Mouse (Mus musculus) erythroblast, embryonic 14.5 days (primary cell): ENCODE data around the gene Neurod2. TPM values are rescaled to one million over a fixed set of nuclear protein-coding genes. Genes with fewer than 3 reads are reported as not detected.

Experiments used
- H3K27me3 ChIP-seq: 2 replicates; pipeline ENCODE4 v1.6.1; 2012; ENCODE audit warnings: inconsistent platforms; ENCODE audit not compliant: control insufficient read depth
- H3K36me3 ChIP-seq: 2 replicates; pipeline ENCODE4 v1.6.1; 2012; ENCODE audit warnings: mild to moderate bottlenecking, inconsistent platforms; ENCODE audit not compliant: control insufficient read depth
- H3K4me1 ChIP-seq: 2 replicates; pipeline ENCODE4 v1.6.1; 2012; ENCODE audit warnings: inconsistent platforms; ENCODE audit not compliant: control insufficient read depth
- H3K4me3 ChIP-seq: replicated peaks from 2 replicates; pipeline ENCODE3; 2012; ENCODE audit warnings: moderate library complexity, mild to moderate bottlenecking, inconsistent platforms
- H3K9me3 ChIP-seq: 2 replicates; pipeline ENCODE4 v1.6.1; 2012; ENCODE audit warnings: low read length, inconsistent platforms, mixed read lengths; ENCODE audit not compliant: control insufficient read depth
- GATA1 ChIP-seq: IDR thresholded peaks from 2 replicates; pipeline ENCODE4 v1.6.1; 2012; ENCODE audit warnings: low read length, inconsistent platforms, mixed read lengths
- TAL1 ChIP-seq: IDR thresholded peaks from 3 replicates; pipeline ENCODE4 v1.6.1; 2012; ENCODE audit warnings: low read length, inconsistent platforms, mixed read lengths
- polyA plus RNA-seq: library from polyadenylated mRNA; stranded (reverse); fragments of >175 nt; gene quantifications from 2 replicates; pipeline ENCODE4 v1.2.3, GENCODE M21; 2012

Neurod2 gene
- polyA plus RNA-seq, 1 experiment: not detected

DNA sequence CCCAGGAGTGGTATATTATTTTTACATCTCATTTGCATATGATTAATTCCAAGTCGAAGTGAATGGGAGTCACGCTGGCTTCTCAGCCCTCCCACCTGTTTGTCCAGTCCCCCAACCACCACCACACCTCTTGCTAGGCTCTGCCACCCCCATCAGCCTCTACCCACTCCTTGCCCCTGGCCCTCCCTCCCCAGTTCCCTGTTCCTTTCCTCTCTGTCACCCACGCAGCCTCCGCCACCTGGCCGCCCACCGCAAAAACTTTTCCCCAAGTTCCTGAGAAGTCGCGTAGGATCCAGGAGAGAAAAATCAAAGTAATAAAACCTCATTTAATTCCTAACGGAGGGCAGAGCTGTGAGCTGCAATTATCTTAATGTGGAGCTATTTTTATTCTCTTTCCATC, 16.7 kb upstream of the Neurod2 start:
- Histone ChIP-seq H3K4me3 (no peak overlapping the region), H3K4me1 (peaks cover 7% of the 10 kb centered on the region), H3K9me3 (no peaks in the 10 kb centered on the region; the same call in 1 of the 2 replicates), H3K27me3 (peaks cover 90% of the 10 kb centered on the region), H3K36me3 (no peaks in the 10 kb centered on the region)
- TF ChIP-seq GATA1 (no peak), TAL1 (no peak)

DNA sequence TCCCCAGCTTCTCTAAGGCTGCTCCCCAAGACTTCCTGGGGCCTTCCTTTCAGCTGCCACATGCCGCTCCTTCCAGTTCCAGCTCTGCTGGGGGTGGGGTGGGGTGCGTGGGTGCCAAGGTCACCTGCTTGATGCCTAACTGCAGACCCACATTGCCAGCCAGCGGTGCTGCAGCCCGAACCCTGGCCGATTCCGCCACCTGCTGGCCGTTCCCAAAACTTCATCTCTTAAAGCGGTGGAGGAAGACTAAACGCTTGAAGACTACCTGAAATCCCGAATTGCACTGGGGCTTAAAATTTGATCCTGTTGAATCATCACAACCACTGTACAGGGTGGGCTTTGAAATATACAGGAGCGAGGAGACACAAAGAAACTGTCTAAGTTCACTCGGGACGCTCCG, 15.8 kb upstream of the Neurod2 start:
- Histone ChIP-seq H3K9me3 (no peaks in the 10 kb centered on the region; the same call in 1 of the 2 replicates), H3K4me3 (no peak overlapping the region), H3K36me3 (no peaks in the 10 kb centered on the region), H3K27me3 (peaks cover 88% of the 10 kb centered on the region), H3K4me1 (peaks cover 7% of the 10 kb centered on the region)
- TF ChIP-seq TAL1 (no peak), GATA1 (no peak)

DNA sequence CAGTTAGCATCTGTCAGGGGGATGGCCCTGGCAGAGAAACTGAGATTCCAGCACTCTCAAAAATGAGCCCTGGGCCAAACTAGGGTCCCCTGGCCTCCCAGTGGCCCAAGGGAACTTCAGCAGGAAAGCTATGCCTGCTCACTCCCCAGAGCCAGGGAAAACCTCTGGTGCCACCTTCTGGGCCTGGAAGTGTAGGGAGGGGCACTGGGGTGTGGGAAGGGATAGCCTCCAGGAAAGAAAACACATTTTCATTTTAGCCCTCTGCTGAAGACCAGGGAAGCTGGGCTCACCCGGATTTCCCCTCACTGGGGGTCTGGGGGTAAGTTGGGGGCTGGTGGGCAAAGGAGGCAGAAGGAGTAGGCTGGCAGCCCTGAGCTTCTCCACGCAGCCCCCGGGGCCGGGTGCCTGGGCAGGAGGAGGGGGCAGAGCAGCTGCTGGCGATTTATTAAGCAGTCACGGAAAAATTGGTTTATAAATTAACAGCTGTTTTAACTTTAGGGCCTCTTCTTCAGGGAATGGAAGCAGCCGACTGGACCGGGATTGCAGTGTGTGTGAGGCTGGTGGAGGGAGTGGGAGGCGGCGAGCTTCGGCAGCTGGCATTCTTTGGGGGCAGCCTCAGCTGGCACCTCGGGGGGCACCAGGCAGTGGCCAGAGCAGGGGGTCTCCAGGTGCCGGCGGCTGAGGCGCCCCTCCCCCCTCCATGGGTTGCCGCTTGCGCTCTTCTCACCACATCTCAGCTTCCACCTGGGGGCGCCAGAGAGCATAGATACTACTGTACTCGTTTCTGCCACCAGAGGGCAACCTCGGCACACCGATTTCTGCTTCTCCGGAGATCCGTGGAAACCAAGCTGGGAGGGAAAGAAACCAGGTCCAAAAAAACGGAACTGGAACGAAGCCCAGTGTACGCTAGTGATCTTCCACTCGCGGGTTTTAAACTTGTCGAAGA, 12.8 kb upstream of the Neurod2 start:
- Histone ChIP-seq H3K27me3 (peaks cover 88% of the 10 kb centered on the region), H3K9me3 (no peaks in the 10 kb centered on the region), H3K4me1 (peaks cover 7% of the 10 kb centered on the region), H3K4me3 (no peak overlapping the region), H3K36me3 (no peaks in the 10 kb centered on the region)
- TF ChIP-seq TAL1: no peak
- no peak for TF ChIP-seq GATA1

DNA sequence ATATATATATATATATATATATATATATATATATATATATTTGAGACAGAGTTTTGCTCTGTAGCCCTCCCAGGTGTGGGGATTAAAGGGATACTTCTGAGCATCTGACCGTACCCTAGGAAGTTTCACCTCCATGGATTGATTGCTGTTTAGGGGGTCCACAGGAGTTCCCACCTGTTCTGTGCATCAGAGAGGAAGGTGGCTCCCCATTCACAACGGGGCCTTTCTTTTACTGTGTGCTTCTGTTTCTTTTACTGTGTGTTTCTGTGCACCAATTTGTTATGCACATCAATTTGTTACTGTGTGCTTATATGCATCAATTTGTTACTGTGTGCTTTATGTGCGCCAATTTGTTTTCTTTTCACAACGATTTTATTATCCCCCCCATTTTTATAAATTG, 11.7 kb upstream of the Neurod2 start:
- peaks cover 88% of the 10 kb centered on the region for H3K27me3 ChIP-seq
- H3K4me3 ChIP-seq: no peak overlapping the region
- peaks cover 7% of the 10 kb centered on the region for H3K4me1 ChIP-seq
- TF ChIP-seq GATA1 (no peak), TAL1 (no peak)
- H3K36me3 ChIP-seq: no peaks in the 10 kb centered on the region
- no peaks in the 10 kb centered on the region for H3K9me3 ChIP-seq

DNA sequence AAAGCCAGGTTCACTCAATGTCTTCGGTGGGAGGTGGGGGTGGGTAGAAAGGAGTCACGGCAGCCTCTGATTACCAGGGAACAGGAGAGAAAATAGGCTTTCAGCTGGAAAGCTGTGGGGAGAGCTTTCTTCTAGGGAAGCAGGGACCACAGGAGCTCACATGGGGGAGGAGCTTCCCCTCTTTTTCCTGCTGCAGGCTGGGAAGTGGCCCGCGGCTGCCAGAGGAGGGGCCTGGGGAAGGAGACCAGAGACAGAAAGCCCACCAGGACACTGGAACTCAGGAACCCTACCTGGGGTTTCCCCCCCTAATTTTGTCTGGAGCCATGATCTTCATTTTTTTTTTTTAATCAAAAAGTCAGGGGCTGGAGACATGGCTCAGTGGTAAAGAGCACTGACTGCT, 11.1 kb upstream of the Neurod2 start:
- no peaks in the 10 kb centered on the region for H3K9me3 ChIP-seq
- no peaks in the 10 kb centered on the region for H3K36me3 ChIP-seq
- H3K27me3 ChIP-seq: peaks cover 88% of the 10 kb centered on the region
- no peak overlapping the region for H3K4me3 ChIP-seq
- TF ChIP-seq GATA1 (no peak), TAL1 (no peak)
- peaks cover 8% of the 10 kb centered on the region for H3K4me1 ChIP-seq

DNA sequence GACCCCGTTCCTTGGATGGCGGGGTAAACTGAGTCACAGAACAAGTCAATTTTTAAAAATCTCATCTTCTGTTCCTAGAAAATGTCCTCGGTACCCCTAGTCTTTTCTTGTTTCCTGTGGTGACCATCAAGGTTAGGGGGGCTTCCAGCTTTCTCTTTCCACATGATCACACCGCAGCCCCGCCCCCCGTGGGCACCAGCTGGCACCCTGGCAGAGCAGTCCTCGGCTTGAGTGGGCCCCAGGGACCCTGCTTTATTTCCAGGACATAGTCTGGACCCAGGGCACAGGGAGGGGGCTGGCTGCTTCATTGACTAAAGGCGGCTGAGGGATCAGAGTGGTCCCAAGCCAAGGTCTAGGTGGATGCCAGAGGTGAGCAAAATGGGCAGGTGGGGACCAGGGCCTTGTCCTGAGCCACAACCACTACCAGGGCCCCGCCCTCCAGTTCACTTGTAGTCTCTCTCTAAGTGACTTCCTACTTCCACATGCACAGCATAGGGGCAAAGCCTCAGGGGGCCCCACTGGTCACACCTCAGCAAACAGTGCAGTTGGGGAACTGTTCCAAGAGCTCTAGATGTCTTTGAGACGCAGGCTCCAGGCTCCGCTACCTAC, 10.3 kb upstream of the Neurod2 start:
- no peak overlapping the region for H3K4me3 ChIP-seq
- H3K4me1 ChIP-seq: peaks cover 11% of the 10 kb centered on the region
- TF ChIP-seq TAL1 (no peak), GATA1 (no peak)
- H3K27me3 ChIP-seq: peaks cover 88% of the 10 kb centered on the region
- H3K36me3 ChIP-seq: no peaks in the 10 kb centered on the region
- no peaks in the 10 kb centered on the region for H3K9me3 ChIP-seq

DNA sequence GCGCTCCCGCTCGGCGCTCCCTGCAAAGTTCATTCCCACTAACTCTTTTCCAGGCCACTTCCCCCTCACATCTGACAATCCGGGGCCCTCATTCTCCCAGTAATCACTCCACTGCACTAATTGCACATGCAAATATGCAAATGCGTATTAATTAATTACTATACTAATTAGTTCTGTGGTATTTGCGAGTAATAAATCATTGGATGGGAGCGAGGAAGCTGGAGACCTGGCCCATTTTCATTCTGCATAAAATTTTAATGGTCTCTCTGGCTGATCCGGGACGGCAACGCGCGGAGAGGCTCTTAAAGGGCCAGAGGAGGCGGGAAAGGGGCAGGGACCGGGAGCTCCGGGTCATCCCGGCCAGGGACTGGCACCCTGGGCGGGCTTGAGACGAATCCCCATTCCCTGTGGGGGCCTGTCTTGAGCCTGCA, 9.6 kb upstream of the Neurod2 start:
- TF ChIP-seq GATA1 (no peak), TAL1 (no peak)
- Histone ChIP-seq H3K4me3 (no peak overlapping the region), H3K36me3 (no peaks in the 10 kb centered on the region)

DNA sequence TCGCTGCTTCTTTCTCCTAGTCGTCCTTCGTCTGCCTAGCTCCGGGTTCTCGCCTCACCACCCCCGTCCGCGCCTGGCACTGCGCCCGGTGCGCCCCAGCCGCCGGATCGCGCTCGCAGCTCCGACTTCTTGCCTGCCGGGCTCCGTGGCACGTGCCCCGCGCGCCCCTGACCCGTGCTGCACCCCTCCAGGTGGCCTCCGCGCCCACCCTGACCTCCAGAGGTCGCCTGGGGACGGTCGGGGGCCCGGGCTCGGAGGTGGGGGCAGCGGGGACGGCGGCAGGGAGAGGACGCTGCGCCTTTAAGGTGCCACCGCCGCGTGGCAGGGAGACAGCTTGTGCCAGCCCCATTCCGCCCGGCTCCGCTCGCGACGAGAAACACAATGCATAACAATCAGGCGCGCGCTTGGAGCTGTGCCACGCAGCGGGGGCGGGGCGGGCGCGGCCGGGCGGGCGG, 9.1 kb upstream of the Neurod2 start:
- no peaks in the 10 kb centered on the region for H3K36me3 ChIP-seq
- TF ChIP-seq TAL1: no peak
- TF ChIP-seq GATA1: no peak
- H3K4me1 ChIP-seq: peaks cover 11% of the 10 kb centered on the region
- no peak overlapping the region for H3K4me3 ChIP-seq
- H3K27me3 ChIP-seq: peaks cover 93% of the 10 kb centered on the region
- H3K9me3 ChIP-seq: no peaks in the 10 kb centered on the region

More for the DNA sequence above, 9.6 kb upstream of the Neurod2 start:
- Histone ChIP-seq H3K9me3 (no peaks in the 10 kb centered on the region), H3K4me1 (peaks cover 11% of the 10 kb centered on the region), H3K27me3 (peaks cover 91% of the 10 kb centered on the region)

DNA sequence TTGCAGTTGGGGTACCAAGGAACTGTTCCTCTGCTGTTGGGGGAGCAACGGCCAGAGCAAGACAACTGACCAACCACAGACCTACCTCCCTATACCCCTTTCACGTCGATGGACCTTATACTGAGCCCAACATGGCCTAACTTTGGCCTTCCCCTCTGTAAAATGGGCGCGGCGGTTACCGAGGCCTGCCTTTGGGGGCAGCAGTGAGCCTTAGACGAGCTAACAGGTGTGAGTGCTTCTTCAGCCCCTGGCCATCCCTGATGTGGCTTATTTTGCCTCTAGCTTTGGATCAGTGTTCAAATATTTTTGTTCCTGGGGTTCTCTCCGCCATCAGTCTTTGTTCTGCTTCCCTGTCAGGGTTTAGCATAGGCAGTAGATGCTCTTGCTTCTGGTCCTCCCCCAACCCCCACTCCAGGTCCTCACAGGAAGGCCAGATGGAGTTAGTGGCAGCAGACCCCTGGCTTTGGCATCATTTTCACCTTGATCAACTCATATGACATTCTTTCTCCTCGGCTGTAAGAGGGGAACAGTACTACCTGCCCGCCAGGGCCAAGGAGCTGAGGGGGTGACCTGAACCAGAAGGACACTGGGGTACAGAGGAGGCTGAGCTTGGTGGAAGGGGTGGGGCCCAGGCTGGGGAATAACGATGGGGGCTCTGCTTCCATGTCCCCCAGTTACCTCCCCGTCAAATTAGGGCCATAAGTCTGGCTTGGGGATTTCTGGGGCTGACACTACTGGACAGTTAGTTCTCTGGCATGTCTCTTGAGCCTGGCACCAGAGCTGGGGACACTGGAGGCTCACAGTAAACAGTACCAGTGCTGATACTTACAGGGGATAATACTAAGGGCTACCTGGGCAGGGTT, 7.0 kb upstream of the Neurod2 start:
- Histone ChIP-seq H3K4me1 (peaks cover 4% of the 10 kb centered on the region; the same call in 1 of the 2 replicates), H3K36me3 (no peaks in the 10 kb centered on the region), H3K4me3 (no peak overlapping the region), H3K27me3 (peaks cover 98% of the 10 kb centered on the region), H3K9me3 (no peaks in the 10 kb centered on the region)
- no peak for TF ChIP-seq TAL1
- TF ChIP-seq GATA1: no peak
